Mouse (Mus musculus) 3T3-L1 (cell line): Measurements from ENCODE around the gene S100a2.
A peak's percentile ranks its signal among the peaks of the same experiment; 100 is the strongest.

ENCODE experiments used
- DNase-seq: peaks from one replicate; pipeline ENCODE4 v3.0.0-alpha.2; 2015; ENCODE audit warnings: low read depth, low spot score

Gene S100a2

DNA sequence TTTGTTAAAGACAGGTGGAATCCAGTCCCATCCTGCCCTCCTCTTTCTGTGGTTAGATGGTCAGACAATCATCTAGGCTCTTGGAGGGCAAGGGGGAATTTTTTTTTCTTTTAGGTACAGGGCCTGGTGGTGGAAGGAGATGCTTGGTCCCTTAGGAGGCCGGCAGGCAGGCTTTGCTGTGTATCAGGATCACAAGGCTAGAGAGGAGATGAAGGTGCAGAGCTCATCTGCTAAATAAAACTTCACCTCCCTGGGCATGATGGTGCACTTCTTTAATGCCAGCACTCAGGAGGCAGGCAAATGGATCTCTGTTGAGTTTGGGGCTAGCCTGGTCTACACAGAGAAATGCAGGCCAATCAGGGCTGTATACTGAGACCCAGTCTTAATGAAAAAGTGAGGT lies 25.9 kb downstream of the S100a2 start:
- peak; percentile 42 for DNase-seq

DNA sequence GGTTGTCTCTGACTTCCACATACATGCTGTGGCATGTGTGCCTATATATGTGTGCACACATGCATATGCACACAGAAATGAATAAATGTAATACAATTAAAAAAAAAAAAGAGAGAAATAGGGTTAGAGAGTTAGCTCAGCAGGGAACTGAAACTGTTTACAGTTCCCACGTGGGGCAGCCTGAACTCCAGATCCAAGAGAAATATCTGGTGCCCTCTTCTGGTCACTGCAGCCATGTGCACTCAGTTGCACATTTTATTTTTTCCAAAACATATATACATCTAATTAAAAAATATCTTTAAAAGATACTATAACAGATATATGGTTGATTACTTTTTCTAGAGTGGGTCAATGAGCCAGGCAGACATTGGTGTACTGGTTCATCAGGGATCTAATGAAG lies 27.5 kb downstream of the S100a2 start:
- DNase-seq = peak; percentile 72

DNA sequence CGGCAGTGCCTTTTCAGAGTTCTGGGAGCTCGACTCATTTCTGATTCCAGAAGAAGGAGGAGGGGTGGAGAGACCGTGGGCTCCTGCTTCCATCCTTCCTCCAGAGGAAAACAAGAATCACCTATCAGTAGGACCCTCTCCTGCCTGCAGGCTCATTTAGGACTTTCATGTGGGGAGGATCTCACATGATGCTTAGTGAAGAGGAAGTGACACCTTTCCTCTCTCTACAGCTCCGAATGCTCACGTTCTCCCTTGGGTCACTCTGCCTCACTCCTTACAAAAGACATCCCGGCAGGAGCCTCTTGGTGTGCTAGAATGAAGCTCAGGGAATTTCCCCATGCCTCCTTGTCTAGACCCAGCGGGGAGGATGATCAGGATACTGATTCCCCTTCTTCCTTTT lies 31.5 kb downstream of the S100a2 start:
- no peak for DNase-seq

- peak; percentile 46 for DNase-seq
Measured at GRCm38 (mm10) chr3:90623435-90624071, 33.5 kb downstream of the S100a2 start.

DNA sequence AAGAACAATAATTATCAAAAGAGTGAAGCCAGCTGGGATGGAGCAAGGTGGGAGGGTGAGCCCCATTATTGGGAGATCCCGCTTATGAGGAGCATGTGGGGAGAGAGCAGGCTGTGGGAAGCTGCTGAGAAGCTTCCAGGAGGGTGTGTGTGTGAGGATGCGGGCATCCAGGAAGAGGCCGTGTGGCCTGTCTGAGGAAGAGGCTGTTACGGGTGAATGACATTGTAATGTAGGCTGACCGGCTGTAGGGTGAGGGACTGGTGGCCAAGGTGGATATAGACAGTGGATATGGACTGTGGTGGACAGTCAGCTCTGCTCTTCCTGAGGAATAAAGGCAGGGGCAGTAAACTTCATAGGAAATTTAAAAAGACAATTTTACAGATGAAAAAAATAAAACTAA lies 35.4 kb downstream of the S100a2 start:
- DNase-seq = no peak

GRCm38 (mm10) chr3:90626266-90627021 lies 36.4 kb downstream of the S100a2 start:
- DNase-seq = no peak

GRCm38 (mm10) chr3:90627366-90627765 lies 37.3 kb downstream of the S100a2 start:
- no peak for DNase-seq

DNA sequence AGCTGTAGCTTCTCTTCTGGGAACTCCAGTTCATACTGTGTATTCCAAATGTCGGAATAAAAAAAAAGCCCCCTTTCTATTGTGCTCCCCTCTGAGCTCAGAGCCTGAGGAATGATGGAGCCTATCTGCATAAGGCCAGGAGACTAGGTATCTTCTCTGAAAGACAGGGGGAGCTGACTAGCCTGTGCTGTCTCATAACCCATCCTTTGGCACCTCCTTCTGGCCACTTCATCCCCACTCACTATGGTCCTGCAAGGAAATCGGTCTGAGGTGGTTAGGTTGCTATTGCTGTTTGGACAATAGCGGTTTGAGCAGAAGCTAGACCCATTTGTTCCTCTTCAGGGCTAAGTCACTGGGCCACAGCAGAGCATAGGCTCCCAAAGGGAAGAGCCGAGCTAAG lies 37.8 kb downstream of the S100a2 start:
- peak; percentile 87 for DNase-seq

- no peak for DNase-seq
Measured at GRCm38 (mm10) chr3:90629298-90629697, 39.3 kb downstream of the S100a2 start.

- DNase-seq = no peak
Measured at GRCm38 (mm10) chr3:90631984-90632383, 41.9 kb downstream of the S100a2 start.

- peak; percentile 59 for DNase-seq
Measured at GRCm38 (mm10) chr3:90638511-90639275, 48.6 kb downstream of the S100a2 start.

- DNase-seq = no peak
Measured at GRCm38 (mm10) chr3:90639511-90640154, 49.6 kb downstream of the S100a2 start.

DNA sequence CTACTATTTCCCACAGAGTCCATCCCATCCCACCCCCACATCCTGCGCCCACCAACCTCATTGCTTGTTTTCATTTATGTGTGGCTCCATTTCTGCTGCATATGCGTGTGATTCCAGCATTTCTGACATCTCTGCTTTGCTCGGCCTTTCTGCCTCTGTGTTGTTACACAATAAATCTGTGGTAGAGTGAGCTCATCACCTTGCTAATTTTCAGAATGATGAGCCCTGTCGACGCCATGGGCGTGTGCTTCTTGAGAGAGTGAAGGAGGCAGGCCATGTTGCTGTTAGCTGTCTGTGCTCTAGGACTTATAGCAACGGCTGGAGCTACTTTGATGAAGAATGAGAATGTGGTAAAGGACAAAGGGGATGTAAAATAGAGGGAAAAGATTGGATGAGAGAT lies 50.9 kb downstream of the S100a2 start:
- DNase-seq = peak; percentile 64
